ENCODE assay signal across 8 mouse cellular contexts in the genomic region with DNA sequence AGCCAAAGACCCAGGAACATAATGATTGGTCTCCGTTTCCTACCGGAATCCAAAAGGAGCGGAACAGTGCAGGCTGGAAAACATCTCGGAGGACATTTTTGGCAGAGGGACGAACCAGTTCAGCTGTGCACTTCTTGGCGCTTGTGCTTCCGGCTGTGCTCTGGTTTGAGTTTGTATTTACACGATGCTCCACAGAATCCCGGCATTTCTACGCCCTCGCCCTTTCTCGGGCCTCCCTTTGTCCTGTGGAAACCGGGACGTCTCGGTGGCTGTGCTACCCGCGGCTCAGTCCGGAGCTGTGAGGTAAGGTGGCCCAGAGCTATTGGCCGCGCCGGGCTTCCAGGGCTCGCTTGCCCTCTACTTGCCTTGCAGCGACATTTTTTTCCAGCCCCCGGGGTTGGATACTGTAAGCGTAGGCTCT. TPM values are rescaled to one million over a fixed set of nuclear protein-coding genes. Genes with fewer than 3 reads are reported as not detected.
DNase-seq lines count a peak whose midpoint lies in the region; ATAC-seq and TF ChIP-seq lines count a peak whose summit lies in the region.

Mrps31 (plus strand) TSS at position 80 of the 421 bp plus-strand sequence.

- no peak for TF ChIP-seq CTCF in cortical plate, adult 2 months (IDR thresholded peaks at IDR 0.05; ENCODE audit: extremely low read depth, insufficient read depth, low read length)

- H3K27ac ChIP-seq in cortical plate, adult 2 months (ENCODE audit: insufficient read depth, low read length), result peak within 1 kb of the TSS; percentile 63; the same call in 1 of the 2 replicates

- DNase-seq in gastrocnemius, postnatal 10 days, result peak; percentile 59
- peak; percentile 92 for DNase-seq in induced T-regulatory cell, adult 2 months (ENCODE audit: low read depth)
- DNase-seq in left cerebral cortex, adult 9 months (ENCODE audit: low spot score in 2 of 2), result peak; percentile 66 to 90
- DNase-seq in right cerebral cortex, postnatal 14 days, result peak; percentile 66
- DNase-seq in urinary bladder, postnatal 36 days (ENCODE audit: low spot score in 2 of 2), result peak; percentile 77 to 80

- peak within 1 kb of the TSS; percentile 85 for H3K4me3 ChIP-seq in cortical plate, adult 2 months (ENCODE audit: insufficient read depth, low read length)

- peaks cover 1% of the 10 kb centered on the region; the same call in 1 of the 2 replicates for H3K4me1 ChIP-seq in cortical plate, adult 2 months (ENCODE audit: control insufficient read depth, insufficient read depth, low read length)

- TF ChIP-seq POLR2A in cortical plate, adult 2 months (IDR thresholded peaks at IDR 0.05; ENCODE audit: extremely low read depth, insufficient read depth, low read length), result peak; percentile 75

- peak; percentile 86 for ATAC-seq in activated CD4-positive, CD25-positive, alpha-beta regulatory T cell, adult 4 months
- peak; percentile 94 for ATAC-seq in megakaryocyte progenitor cell, adult 5-6 weeks (replicated peaks; ENCODE audit: poor library complexity)

RNA-seq across cellular contexts. Expression of gene Mrps31, which starts in this region (rescaled TPM):
- 10 to 100 TPM; 21.4 to 22.8 TPM for polyA plus RNA-seq in activated CD4-positive, CD25-positive, alpha-beta regulatory T cell, adult 4 months (2017; shearing (Covaris generic))
- 17.0 and 17.8 TPM in 2 replicates for polyA plus RNA-seq in cortical plate, adult 2 months (2012; rRNA removed)
- total RNA-seq in gastrocnemius, postnatal 10 days (2021), result 10 to 100 TPM; 35.3 to 41.6 TPM
- 22.8 and 26.3 TPM in 2 replicates for total RNA-seq in megakaryocyte progenitor cell, adult 5-6 weeks (2015)
- total RNA-seq in megakaryocyte progenitor cell, adult 5-6 weeks (2017), result 30.0 and 34.7 TPM in 2 replicates

Comparison
In these comparisons a context has a peak if more than half of its experiments do, and no peak if none do; other contexts are left out.
1. Peak in every context shown above with its lines: DNase-seq, ATAC-seq, H3K4me3 ChIP-seq and H3K27ac ChIP-seq.